Mouse (Mus musculus): ENCODE data around the gene Fam166a. TPM values are rescaled to one million over a fixed set of nuclear protein-coding genes. Genes with fewer than 3 reads are reported as not detected.

Fam166a gene
- total and polyA plus RNA-seq, 2 experiments from 2014 or later: not detected

DNA sequence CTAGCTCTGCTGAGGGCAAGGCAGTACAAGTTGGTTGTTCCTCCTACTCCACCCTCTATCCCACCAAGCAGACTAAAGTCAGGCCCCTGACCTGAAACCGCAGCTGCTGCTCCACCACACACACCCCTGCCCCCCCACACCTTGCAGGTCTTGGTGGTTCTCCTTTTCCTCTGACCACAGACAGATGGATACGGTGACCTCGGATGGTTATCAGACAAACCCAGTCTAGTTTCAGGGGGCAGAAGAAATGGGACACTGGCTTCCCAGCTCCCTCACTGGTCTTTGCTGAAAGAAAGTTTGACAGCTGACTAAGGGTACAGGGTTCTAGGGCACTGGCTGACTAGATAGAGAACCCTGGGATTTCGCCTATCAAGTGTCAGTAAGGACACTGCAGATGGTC is 14.9 kb downstream of the Fam166a start:
- Histone ChIP-seq H3K36me3 (ENCODE audit: insufficient read depth, low read length) (no peaks in the 10 kb centered on the region), H3K4me3 (ENCODE audit: low read length) (no peak overlapping the region), H3K9ac (replicated peaks; ENCODE audit: low read length) (no peak overlapping the region), H3K9me3 (ENCODE audit: low read length) (no peaks in the 10 kb centered on the region), H3K27ac (no peak overlapping the region), H3K4me2 (ENCODE audit: low read depth, low read length) (no peak overlapping the region), H3K4me1 (ENCODE audit: insufficient read depth, low read length) (peaks cover 4% of the 10 kb centered on the region; the same call in 1 of the 2 replicates), H3K27me3 (ENCODE audit: insufficient read depth, low read length) (no peaks in the 10 kb centered on the region)
- no peak for DNase-seq (ENCODE audit: low spot score)
- 86% methylated on average over 4 of the region's 4 CpGs for WGBS
- no peak for ATAC-seq
- TF ChIP-seq CTCF (IDR thresholded peaks at IDR 0.05; ENCODE audit: low read depth): no peak

DNA sequence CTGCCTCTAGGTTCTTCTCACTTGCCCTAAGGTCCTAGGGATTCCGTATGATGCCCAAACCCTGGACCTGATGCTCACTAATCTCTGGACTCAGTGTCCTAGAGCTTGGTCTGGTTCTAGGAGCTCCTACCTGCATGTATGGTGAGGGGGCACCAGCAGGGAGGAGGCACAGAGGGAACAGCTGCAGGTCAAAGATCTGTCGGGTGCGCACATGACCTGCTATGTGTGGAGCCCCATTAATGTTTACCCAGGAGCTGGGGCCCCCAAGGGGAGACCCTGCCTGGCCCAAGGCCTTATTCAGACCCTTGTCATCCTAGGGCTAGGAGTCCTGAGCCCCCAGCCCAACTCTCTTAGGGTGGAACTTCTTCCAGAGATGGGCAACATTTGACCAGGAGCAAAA is 15.5 kb downstream of the Fam166a start, which contains the start of gene Slc34a3:
Gene Slc34a3 (minus strand): TSS at position 315 of the 400 bp plus-strand sequence.
- no peak within 1 kb of the TSS for H3K27ac ChIP-seq
- no peaks in the 10 kb centered on the region for H3K27me3 ChIP-seq (ENCODE audit: insufficient read depth, low read length)
- no peaks in the 10 kb centered on the region for H3K4me1 ChIP-seq (ENCODE audit: insufficient read depth, low read length)
- no peak within 1 kb of the TSS for H3K4me3 ChIP-seq (ENCODE audit: low read length)
- TF ChIP-seq CTCF (IDR thresholded peaks at IDR 0.05; ENCODE audit: low read depth): no peak
- no peak for ATAC-seq
- no peak within 1 kb of the TSS for H3K9ac ChIP-seq (replicated peaks; ENCODE audit: low read length)
- 93% methylated on average over 3 of the region's 3 CpGs for WGBS
- no peaks in the 10 kb centered on the region for H3K36me3 ChIP-seq (ENCODE audit: insufficient read depth, low read length)
- H3K9me3 ChIP-seq (ENCODE audit: low read length): no peaks in the 10 kb centered on the region
- no peak within 1 kb of the TSS for H3K4me2 ChIP-seq (ENCODE audit: low read depth, low read length)
- no peak for DNase-seq (ENCODE audit: low spot score)

DNA sequence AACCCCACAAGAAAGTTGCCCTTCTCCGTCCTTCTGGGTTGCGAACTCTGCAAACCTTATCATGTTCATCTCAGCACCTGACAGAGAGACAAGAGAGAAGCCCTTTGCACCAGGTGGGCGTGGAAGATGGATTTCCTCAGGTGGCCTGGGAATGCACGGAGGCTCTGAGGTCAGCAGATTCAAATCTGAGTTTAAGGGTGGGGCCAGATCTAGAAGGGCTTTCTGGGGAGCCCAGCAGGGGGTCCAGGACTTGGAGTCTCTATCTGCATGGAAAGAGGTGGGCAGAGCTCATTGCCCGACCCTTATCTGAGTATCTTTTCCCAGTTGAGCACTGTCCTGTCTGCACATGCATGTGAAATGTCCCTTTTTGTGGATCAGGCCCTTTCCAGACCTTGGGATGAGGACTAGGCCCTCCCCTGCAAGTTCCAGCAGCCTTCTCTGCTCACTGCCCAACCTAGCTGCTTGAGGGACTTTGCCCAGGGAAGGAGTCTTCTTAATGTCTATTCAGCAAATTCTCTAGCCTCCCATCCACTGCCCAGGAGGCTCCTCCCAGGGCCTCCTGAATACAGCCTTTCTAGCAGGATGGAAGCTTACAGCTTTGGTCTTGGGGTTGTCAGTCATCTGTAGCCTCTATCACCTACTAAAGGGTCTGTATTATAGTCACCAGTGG is 16.1 kb downstream of the Fam166a start:
- ATAC-seq: no peak
- Histone ChIP-seq H3K4me1 (ENCODE audit: insufficient read depth, low read length) (no peaks in the 10 kb centered on the region), H3K36me3 (ENCODE audit: insufficient read depth, low read length) (no peaks in the 10 kb centered on the region), H3K4me3 (ENCODE audit: low read length) (no peak overlapping the region), H3K27me3 (ENCODE audit: insufficient read depth, low read length) (no peaks in the 10 kb centered on the region), H3K9me3 (ENCODE audit: low read length) (no peaks in the 10 kb centered on the region), H3K9ac (replicated peaks; ENCODE audit: low read length) (no peak overlapping the region), H3K27ac (no peak overlapping the region), H3K4me2 (ENCODE audit: low read depth, low read length) (no peak overlapping the region)
- 84% methylated on average over 5 of the region's 5 CpGs for WGBS
- TF ChIP-seq CTCF (IDR thresholded peaks at IDR 0.05; ENCODE audit: low read depth): no peak
- DNase-seq (ENCODE audit: low spot score): no peak

DNA sequence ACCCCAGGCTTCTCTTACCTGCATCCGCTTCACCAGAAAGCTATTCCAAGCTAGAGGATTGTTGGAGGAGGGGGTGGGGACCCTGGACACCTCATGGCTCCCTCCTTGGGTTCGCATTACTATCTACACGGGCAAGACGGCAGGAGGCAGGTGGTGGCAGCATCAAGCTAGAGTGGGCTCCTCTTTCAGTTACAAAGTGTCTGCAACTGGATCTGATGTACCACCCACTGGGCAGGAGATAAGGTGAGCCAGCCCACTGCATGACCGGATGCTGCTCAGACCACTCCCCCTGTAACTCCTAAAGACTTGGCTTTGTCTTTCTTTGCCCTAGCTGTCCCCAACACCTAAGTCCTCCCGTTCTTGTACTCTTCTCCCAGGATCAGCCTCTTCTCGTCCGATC is 18.1 kb downstream of the Fam166a start, which contains the start of gene Rnf224:
Gene Rnf224 (minus strand): TSS at position 174 of the 400 bp plus-strand sequence.
- Histone ChIP-seq H3K27me3 (ENCODE audit: insufficient read depth, low read length) (no peaks in the 10 kb centered on the region), H3K4me2 (ENCODE audit: low read depth, low read length) (no peak within 1 kb of the TSS), H3K9ac (replicated peaks; ENCODE audit: low read length) (no peak within 1 kb of the TSS), H3K4me3 (ENCODE audit: low read length) (no peak within 1 kb of the TSS), H3K36me3 (ENCODE audit: insufficient read depth, low read length) (no peaks in the 10 kb centered on the region), H3K27ac (no peak within 1 kb of the TSS), H3K4me1 (ENCODE audit: insufficient read depth, low read length) (peaks cover 7% of the 10 kb centered on the region), H3K9me3 (ENCODE audit: low read length) (no peaks in the 10 kb centered on the region)
- no peak for ATAC-seq
- no peak for TF ChIP-seq CTCF (IDR thresholded peaks at IDR 0.05; ENCODE audit: low read depth)
- WGBS: 36% methylated on average over 8 of the region's 8 CpGs
- no peak for DNase-seq (ENCODE audit: low spot score)

DNA sequence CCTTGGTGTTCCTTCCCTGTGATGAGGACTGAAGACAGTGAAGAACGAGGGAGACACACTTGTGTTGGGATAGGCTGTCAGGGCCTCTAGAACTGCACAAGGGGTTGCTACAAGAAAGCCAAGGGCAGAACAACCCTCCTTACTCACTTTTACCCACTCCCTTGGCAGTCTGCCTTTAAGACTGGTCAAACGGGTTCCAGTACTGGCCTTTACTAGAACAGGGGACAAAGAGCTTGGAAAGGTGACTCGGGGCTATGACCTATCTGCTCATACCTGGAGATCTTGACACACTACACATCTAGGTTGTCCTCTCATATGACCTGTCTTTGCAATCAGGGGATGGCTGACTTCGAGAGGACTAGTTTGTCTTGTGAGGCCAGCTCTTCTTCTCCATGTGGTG is 19.0 kb downstream of the Fam166a start:
- H3K4me3 ChIP-seq (ENCODE audit: low read length): no peak overlapping the region
- DNase-seq (ENCODE audit: low spot score): no peak
- WGBS: 72% methylated on average over 4 of the region's 4 CpGs
- no peak for TF ChIP-seq CTCF (IDR thresholded peaks at IDR 0.05; ENCODE audit: low read depth)
- no peaks in the 10 kb centered on the region for H3K36me3 ChIP-seq (ENCODE audit: insufficient read depth, low read length)
- no peaks in the 10 kb centered on the region for H3K9me3 ChIP-seq (ENCODE audit: low read length)
- no peak overlapping the region for H3K9ac ChIP-seq (replicated peaks; ENCODE audit: low read length)
- no peak for ATAC-seq
- H3K27ac ChIP-seq: no peak overlapping the region
- H3K27me3 ChIP-seq (ENCODE audit: insufficient read depth, low read length): no peaks in the 10 kb centered on the region
- peaks cover 12% of the 10 kb centered on the region for H3K4me1 ChIP-seq (ENCODE audit: insufficient read depth, low read length)
- no peak overlapping the region for H3K4me2 ChIP-seq (ENCODE audit: low read depth, low read length)

DNA sequence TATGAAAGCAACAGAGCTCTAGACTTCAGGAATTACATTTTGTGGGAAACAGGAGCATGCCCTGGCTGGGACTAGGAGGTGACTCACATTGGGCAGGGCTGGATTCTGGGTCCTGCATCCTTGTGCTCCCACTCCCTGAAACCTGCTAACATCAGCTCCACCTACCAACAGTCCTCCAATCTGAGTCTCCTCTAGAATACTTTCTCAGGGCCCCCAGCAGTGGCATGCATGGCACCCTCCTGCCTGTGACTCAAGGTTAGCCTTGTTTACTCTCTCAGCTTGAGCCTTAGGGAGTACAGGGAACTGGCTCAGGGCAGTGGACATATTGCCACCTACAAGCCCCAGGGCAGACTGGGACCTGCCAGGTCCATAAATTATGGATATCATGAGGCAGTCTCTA is 19.6 kb downstream of the Fam166a start:
- Histone ChIP-seq H3K27ac (no peak overlapping the region), H3K36me3 (ENCODE audit: insufficient read depth, low read length) (no peaks in the 10 kb centered on the region), H3K4me3 (ENCODE audit: low read length) (no peak overlapping the region), H3K9ac (replicated peaks; ENCODE audit: low read length) (no peak overlapping the region), H3K27me3 (ENCODE audit: insufficient read depth, low read length) (no peaks in the 10 kb centered on the region), H3K4me2 (ENCODE audit: low read depth, low read length) (no peak overlapping the region), H3K4me1 (ENCODE audit: insufficient read depth, low read length) (peaks cover 12% of the 10 kb centered on the region), H3K9me3 (ENCODE audit: low read length) (no peaks in the 10 kb centered on the region)
- ATAC-seq (no peak), DNase-seq (ENCODE audit: low spot score) (no peak)
- no peak for TF ChIP-seq CTCF (IDR thresholded peaks at IDR 0.05; ENCODE audit: low read depth)

DNA sequence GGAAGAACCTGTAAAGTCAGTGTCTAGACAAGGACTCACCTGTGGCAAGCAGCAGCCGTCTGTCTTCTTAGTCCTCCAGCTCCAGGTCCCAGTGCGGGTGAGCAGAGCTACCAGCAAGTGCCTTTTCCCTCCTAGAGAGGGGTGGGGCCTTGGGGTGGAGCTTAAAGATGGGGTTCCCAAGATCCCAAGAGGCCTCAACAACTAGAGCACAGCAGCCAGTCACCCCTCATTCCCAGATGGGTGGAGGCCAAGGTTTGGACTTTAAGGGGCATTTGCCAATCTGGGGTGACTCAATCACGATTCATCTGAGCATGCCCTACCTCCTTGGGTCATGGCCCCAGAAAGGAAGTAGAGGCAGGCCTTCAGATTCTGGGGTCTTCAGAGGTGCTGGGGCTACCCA is 21.2 kb downstream of the Fam166a start:
- H3K9ac ChIP-seq (replicated peaks; ENCODE audit: low read length): no peak overlapping the region
- WGBS: 88% methylated on average over 3 of the region's 3 CpGs

More for the DNA sequence above, 21.2 kb downstream of the Fam166a start:
- Histone ChIP-seq H3K27ac (no peak overlapping the region), H3K9me3 (ENCODE audit: low read length) (no peaks in the 10 kb centered on the region), H3K27me3 (ENCODE audit: insufficient read depth, low read length) (no peaks in the 10 kb centered on the region), H3K4me2 (ENCODE audit: low read depth, low read length) (no peak overlapping the region), H3K36me3 (ENCODE audit: insufficient read depth, low read length) (peaks cover 5% of the 10 kb centered on the region; the same call in 1 of the 2 replicates), H3K4me1 (ENCODE audit: insufficient read depth, low read length) (peaks cover 12% of the 10 kb centered on the region), H3K4me3 (ENCODE audit: low read length) (no peak overlapping the region)
- ATAC-seq (no peak), DNase-seq (ENCODE audit: low spot score) (no peak)
- TF ChIP-seq CTCF (IDR thresholded peaks at IDR 0.05; ENCODE audit: low read depth): no peak
